Mouse (Mus musculus): Measurements from ENCODE around the gene Ivns1abp. TPM values are rescaled to one million over a fixed set of nuclear protein-coding genes. Genes with fewer than 3 reads are reported as not detected.

Ivns1abp gene
- total and polyA plus RNA-seq, 3 experiments = 77.6 to 216 (median 197) TPM

DNA sequence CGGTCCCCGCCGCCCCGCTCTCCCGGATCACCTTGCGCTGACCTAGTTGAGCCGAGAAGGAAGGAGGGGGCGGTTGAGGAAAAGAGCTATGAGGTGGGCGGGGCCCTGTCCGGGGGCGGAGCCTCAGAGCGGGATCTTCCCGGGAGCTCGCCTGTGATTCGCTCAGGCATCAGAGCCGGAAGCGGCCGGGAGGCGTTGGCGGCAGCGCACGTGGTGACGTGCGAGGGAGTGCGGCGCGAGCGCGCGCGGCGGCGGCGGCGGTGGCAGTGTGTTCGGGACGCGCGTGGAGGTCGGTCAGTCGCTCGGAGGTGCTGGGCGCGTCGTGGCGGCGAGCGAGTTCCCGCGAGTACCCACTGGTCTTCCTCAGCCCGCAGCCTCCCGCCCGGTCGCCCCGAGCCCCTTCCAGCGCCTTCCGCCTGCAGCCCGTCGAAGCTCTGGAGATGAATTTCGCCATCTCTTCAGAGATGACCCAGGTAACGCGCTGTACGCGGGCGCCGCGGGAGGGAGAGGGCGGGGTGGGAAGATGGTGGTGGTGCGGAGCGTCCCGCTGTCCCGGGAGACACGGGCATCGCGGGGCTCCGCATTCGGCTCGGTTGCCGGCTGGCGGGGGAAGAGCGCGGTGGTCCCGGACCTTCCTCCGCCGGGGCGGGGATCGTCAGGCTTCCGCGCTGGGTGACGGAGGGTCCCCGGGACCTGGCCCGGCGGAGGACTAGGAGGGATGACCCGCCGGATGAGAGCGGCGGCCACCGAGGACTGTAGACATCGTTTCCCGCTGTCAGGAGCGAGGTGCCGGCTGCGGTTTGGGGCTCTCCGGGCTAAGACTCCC lies at the start of gene Ivns1abp (continued):
- TF ChIP-seq RCOR1 (conservative IDR thresholded peaks at IDR 0.05; ENCODE audit: low read depth, low read length) = 0 out of 2 replicates have a peak, but pooled peaks have one; percentile 18

- in situ Hi-C loops (cut with MboI; ENCODE audit: low pct_ligation_motif_present, low pct_unique_long_range_greater_than_20kb, low sequenced_read_pairs) (no loop called here), dilution Hi-C loops (cut with MboI; ENCODE audit: extremely low pct_ligation_motif_present, extremely low pct_unique_long_range_greater_than_20kb, low sequenced_read_pairs) (no loop called here)
- no peak for DNase-seq (ENCODE audit: extremely low read depth)
- TF ChIP-seq IRF4 (IDR thresholded peaks at IDR 0.05; ENCODE audit: low read depth, low read length) = no peak
- no peak for TF ChIP-seq CHD1 (IDR thresholded peaks at IDR 0.05; ENCODE audit: low read depth, low read length)
- TF ChIP-seq EP300 (IDR thresholded peaks at IDR 0.05; ENCODE audit: low read length) = no peak
- no peak for TF ChIP-seq MEF2A (IDR thresholded peaks at IDR 0.05; ENCODE audit: borderline replicate concordance, low read depth, low read length)
- TF ChIP-seq ZKSCAN1 (IDR thresholded peaks at IDR 0.05; ENCODE audit: borderline replicate concordance, low read depth, low read length) = no peak
- no peak for TF ChIP-seq CHD2 (IDR thresholded peaks at IDR 0.05; ENCODE audit: low read length)
- TF ChIP-seq NRF1 (IDR thresholded peaks at IDR 0.05; ENCODE audit: low read depth, low read length) = no peak
- TF ChIP-seq MAX (IDR thresholded peaks at IDR 0.05; ENCODE audit: low read length) = no peak
- Histone ChIP-seq H3K4me1 (ENCODE audit: control insufficient read depth in 1 of 2, insufficient read depth in 2 of 2) (peaks cover 0 to 5% of the 10 kb centered on the region in 2 experiments; a peak in 1 of 4 replicates), H3K4me3 (replicated peaks in 1 of 3; ENCODE audit: low read depth in 2 of 3, low read length in 2 of 3, poor library complexity in 1 of 3) (no peak overlapping the region), H3K79me2 (replicated peaks; ENCODE audit: control insufficient read depth, extremely low read depth, insufficient read depth, poor library complexity, severe bottlenecking) (no peaks in the 10 kb centered on the region), H3K36me3 (replicated peaks in 1 of 2; ENCODE audit: control insufficient read depth in 1 of 2, insufficient read depth in 1 of 2, low read length in 1 of 2) (no peaks in the 10 kb centered on the region), H3K27ac (ENCODE audit: insufficient read depth, low read depth) (no peak overlapping the region), H3K9ac (ENCODE audit: insufficient read depth, low read depth) (no peak overlapping the region), H3K27me3 (replicated peaks) (no peaks in the 10 kb centered on the region), H3K4me2 (ENCODE audit: insufficient read depth, low read depth, poor library complexity, severe bottlenecking) (no peak overlapping the region), H3K9me3 (replicated peaks; ENCODE audit: low read length) (no peaks in the 10 kb centered on the region)
Measured at GRCm38 (mm10) chr1:151295486-151295885, 48.8 kb upstream of the Ivns1abp start.

DNA sequence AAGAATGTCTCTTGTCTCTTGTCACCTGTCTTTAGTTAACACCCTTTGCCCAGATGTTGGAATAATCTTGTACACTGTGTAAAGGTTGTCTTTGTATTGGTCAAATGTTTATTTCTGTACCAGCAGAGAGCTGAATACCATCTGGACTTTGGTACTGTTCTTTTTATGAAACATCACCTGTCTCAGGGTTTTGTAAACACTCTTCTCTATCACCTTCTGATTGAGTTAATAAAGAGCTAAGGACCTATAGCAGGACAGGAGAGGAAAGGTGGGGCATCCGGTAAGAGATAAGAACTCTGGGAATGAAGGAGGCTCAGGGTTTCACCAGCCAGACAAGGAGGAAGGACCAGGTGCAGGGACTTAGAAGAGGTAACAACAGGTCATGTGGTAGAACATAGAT lies 47.7 kb upstream of the Ivns1abp start:
- TF ChIP-seq USF2 (conservative IDR thresholded peaks at IDR 0.05; ENCODE audit: low read depth, low read length) (no peak), IRF4 (IDR thresholded peaks at IDR 0.05; ENCODE audit: low read depth, low read length) (no peak), RAD21 (IDR thresholded peaks at IDR 0.05; ENCODE audit: low read depth, low read length) (no peak), ELF1 (IDR thresholded peaks at IDR 0.05; ENCODE audit: low read depth, low read length) (no peak), MYC (IDR thresholded peaks at IDR 0.05; ENCODE audit: low read depth, low read length) (no peak), CHD2 (IDR thresholded peaks at IDR 0.05; ENCODE audit: low read length) (no peak), ZC3H11A (IDR thresholded peaks at IDR 0.05; ENCODE audit: low read depth, low read length) (no peak), EP300 (IDR thresholded peaks at IDR 0.05; ENCODE audit: low read length) (no peak), SMC3 (IDR thresholded peaks at IDR 0.05; ENCODE audit: low read depth, low read length) (no peak), JUND (conservative IDR thresholded peaks at IDR 0.05; ENCODE audit: low read depth, low read length) (no peak), JUN (IDR thresholded peaks at IDR 0.05; ENCODE audit: insufficient read depth, low read depth, low read length) (no peak)
- H3K27me3 ChIP-seq (replicated peaks) = no peaks in the 10 kb centered on the region
- DNase-seq (ENCODE audit: extremely low read depth) = no peak
- no peak overlapping the region for H3K27ac ChIP-seq (ENCODE audit: insufficient read depth, low read depth)
- no peaks in the 10 kb centered on the region for H3K9me3 ChIP-seq (replicated peaks; ENCODE audit: low read length)
- H3K36me3 ChIP-seq (replicated peaks in 1 of 2; ENCODE audit: control insufficient read depth in 1 of 2, insufficient read depth in 1 of 2, low read length in 1 of 2) = no peaks in the 10 kb centered on the region
- no peak overlapping the region for H3K4me2 ChIP-seq (ENCODE audit: insufficient read depth, low read depth, poor library complexity, severe bottlenecking)
- dilution Hi-C loops (cut with MboI; ENCODE audit: extremely low pct_ligation_motif_present, extremely low pct_unique_long_range_greater_than_20kb, low sequenced_read_pairs) (no loop called here), in situ Hi-C loops (cut with MboI; ENCODE audit: low pct_ligation_motif_present, low pct_unique_long_range_greater_than_20kb, low sequenced_read_pairs) (no loop called here)
- peaks cover 0 to 7% of the 10 kb centered on the region in 2 experiments; a peak in 1 of 4 replicates for H3K4me1 ChIP-seq (ENCODE audit: control insufficient read depth in 1 of 2, insufficient read depth in 2 of 2)
- no peaks in the 10 kb centered on the region for H3K79me2 ChIP-seq (replicated peaks; ENCODE audit: control insufficient read depth, extremely low read depth, insufficient read depth, poor library complexity, severe bottlenecking)
- H3K9ac ChIP-seq (ENCODE audit: insufficient read depth, low read depth) = no peak overlapping the region
- H3K4me3 ChIP-seq (replicated peaks in 1 of 3; ENCODE audit: low read depth in 2 of 3, low read length in 2 of 3, poor library complexity in 1 of 3) = no peak overlapping the region
